Mouse (Mus musculus): ENCODE results near the gene Ryk. TPM values are rescaled to one million over a fixed set of nuclear protein-coding genes. Genes with fewer than 3 reads are reported as not detected.

Ryk gene
- polyA plus RNA-seq, 1 experiment from 2014 or later = 22.8 TPM

DNA sequence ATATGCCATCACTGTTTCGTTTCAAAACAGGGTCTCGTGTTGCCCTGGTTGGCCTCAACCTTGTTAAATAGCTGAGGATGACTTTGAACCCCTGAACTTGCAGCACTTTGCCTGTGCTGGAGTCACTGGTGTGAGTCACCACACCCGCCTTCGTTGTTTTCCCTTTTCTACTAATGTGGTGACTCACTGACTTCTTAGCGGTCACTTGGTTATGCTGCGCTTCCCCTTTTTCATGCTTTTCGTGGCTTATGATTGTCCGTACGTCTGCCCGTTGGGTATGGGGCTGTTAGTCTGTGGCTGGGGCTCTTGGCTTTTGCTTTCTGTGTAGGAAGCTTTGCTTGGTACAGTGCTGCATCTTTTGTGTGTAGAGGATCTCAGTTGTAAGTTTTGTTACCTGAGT is 25.2 kb downstream of the Ryk start:
- Histone ChIP-seq H3K27ac (no peak overlapping the region), H3K4me3 (no peak overlapping the region), H3K36me3 (0 out of 2 replicates have a peak, but pooled peaks cover 6% of the 10 kb centered on the region), H3K9me3 (no peaks in the 10 kb centered on the region), H3K9ac (no peak overlapping the region), H3K4me1 (peaks cover 30% of the 10 kb centered on the region), H3K4me2 (replicated peaks) (no peak overlapping the region), H3K27me3 (no peaks in the 10 kb centered on the region)
- no peak for ATAC-seq (ENCODE audit: insufficient number of reproducible peaks, insufficient read depth, low FRiP score, low TSS enrichment)
- 97% methylated on average over 10 of the region's 10 CpGs for WGBS

DNA sequence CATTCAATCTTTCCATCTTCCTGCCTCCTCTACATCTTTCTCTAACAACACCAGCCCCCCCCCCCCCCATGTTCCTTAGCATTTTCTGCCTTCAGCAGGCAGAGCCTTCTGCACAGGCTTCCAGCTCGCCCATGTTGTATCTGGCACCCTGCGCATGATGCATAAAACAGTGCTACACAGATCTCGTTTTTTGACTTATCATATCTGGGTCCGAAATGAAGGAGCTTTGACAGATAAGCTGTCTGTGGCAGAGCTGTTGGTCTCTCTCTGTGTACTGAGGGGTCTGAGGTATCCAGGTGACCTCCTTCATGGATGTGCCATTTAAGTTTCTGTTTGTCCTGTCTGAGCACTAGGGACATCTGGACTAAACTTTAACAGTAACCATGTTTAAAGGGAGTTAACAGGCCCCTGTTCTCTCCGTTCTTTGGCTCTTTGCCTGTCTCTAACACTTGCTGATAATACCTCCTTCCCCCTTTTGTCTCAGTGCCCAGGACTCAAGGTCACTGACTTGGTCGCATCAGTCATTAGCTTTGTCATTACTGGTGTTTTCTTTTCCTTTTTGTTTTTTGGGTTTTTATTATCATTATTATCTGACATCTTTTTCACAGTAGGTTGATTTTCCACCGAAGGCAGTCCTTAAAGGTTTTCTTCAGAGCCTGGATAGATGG is 26.2 kb downstream of the Ryk start:
- H3K4me1 ChIP-seq = peaks cover 39% of the 10 kb centered on the region
- H3K9me3 ChIP-seq = no peaks in the 10 kb centered on the region
- H3K27me3 ChIP-seq = no peaks in the 10 kb centered on the region
- no peak overlapping the region for H3K4me3 ChIP-seq
- ATAC-seq (ENCODE audit: insufficient number of reproducible peaks, insufficient read depth, low FRiP score, low TSS enrichment) = no peak
- no peak overlapping the region for H3K9ac ChIP-seq
- 87% methylated on average over 7 of the region's 7 CpGs for whole genome bisulfite sequencing
- H3K27ac ChIP-seq = no peak overlapping the region
- H3K4me2 ChIP-seq (replicated peaks) = no peak overlapping the region
- H3K36me3 ChIP-seq = 0 out of 2 replicates have a peak, but pooled peaks cover 6% of the 10 kb centered on the region

DNA sequence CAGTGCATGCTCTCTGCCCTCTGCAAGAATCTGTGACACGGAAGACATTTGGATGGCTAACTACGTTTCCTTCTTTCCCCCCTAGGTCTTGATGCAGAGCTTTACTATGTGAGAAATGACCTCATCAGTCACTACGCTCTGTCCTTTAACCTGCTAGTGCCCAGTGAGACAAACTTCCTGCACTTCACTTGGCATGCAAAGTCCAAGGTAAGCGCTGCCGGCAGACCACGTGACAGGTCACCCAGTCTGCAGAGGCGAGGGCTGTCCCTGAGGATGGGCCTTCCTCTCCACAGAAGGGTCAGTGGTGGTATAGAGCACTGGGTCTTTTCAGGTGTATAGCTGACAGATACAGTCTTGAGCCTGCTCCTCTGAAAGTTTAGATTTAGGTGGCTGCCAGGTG is 27.1 kb downstream of the Ryk start:
- H3K36me3 ChIP-seq = 0 out of 2 replicates have a peak, but pooled peaks cover 3% of the 10 kb centered on the region
- H3K27me3 ChIP-seq = no peaks in the 10 kb centered on the region
- WGBS = 84% methylated on average over 7 of the region's 7 CpGs
- no peak overlapping the region for H3K4me3 ChIP-seq
- ATAC-seq (ENCODE audit: insufficient number of reproducible peaks, insufficient read depth, low FRiP score, low TSS enrichment) = no peak
- H3K4me2 ChIP-seq (replicated peaks) = no peak overlapping the region
- no peak overlapping the region for H3K9ac ChIP-seq
- H3K27ac ChIP-seq = 0 out of 2 replicates have a peak overlapping the region, but pooled peaks have one; percentile 11
- H3K9me3 ChIP-seq = no peaks in the 10 kb centered on the region
- peaks cover 47% of the 10 kb centered on the region for H3K4me1 ChIP-seq

DNA sequence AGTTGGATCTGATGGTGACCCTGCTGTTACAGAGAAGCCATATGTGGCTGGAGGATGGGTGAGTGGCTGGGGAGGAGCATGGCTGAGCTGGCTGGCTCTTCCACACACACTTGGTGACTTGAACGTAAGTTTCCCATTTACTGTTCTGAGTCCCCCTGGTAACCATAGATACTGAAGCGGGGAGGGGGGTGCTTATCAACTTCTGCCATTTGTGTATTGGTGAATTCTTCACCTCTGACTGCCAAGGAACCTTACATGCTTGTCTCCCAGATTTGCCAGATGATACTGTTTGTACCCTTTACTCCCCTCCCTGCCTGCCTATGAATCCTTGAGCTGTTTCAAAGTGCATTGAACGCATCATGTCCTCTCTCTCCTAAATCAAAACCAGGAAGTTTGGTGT is 27.5 kb downstream of the Ryk start:
- Histone ChIP-seq H3K27ac (no peak overlapping the region), H3K9ac (no peak overlapping the region), H3K4me1 (peaks cover 47% of the 10 kb centered on the region), H3K4me3 (no peak overlapping the region), H3K9me3 (no peaks in the 10 kb centered on the region), H3K27me3 (no peaks in the 10 kb centered on the region), H3K4me2 (replicated peaks) (no peak overlapping the region), H3K36me3 (no peaks in the 10 kb centered on the region)
- 65% methylated on average over 3 of the region's 3 CpGs for WGBS
- ATAC-seq (ENCODE audit: insufficient number of reproducible peaks, insufficient read depth, low FRiP score, low TSS enrichment) = no peak

DNA sequence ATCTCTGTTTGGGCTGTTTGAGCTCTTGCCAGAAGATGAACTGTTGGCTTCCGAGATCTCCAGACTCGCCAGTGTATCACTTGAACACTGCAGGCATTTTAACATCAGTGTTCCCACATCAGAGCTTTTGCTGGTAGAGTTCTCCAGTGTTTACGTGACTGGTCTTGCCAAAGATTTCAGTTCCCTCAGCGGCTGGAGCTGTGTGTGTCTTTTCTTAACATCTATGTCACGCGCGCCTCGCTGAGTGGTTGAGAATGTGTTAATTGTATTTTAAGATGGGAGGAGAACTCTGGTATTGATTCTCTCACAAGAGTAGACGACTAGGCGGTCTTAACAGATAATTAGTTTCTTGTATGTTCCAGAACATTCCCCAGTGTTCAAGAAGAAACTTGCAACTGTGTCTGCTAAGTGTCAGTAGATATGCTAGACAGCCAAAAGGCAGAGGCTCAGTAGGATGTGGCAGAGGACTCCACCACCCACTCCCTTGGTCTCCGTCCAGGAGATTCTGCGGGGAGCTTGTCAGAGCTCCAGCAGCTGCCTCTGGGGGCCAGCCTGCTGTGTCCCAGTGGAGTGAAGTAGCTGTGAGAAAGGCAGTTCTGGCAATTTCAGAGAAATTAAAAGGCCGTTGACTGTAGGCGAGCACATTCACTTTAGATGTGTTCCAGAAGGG is 29.3 kb downstream of the Ryk start:
- Histone ChIP-seq H3K4me2 (replicated peaks) (no peak overlapping the region), H3K27ac (peak overlapping the region; percentile 43), H3K9ac (no peak overlapping the region), H3K27me3 (no peaks in the 10 kb centered on the region), H3K36me3 (peaks cover 8% of the 10 kb centered on the region; the same call in 1 of the 2 replicates), H3K9me3 (no peaks in the 10 kb centered on the region), H3K4me1 (peaks cover 43% of the 10 kb centered on the region), H3K4me3 (no peak overlapping the region)
- WGBS = 70% methylated on average over 14 of the region's 14 CpGs
- ATAC-seq (ENCODE audit: insufficient number of reproducible peaks, insufficient read depth, low FRiP score, low TSS enrichment) = no peak

DNA sequence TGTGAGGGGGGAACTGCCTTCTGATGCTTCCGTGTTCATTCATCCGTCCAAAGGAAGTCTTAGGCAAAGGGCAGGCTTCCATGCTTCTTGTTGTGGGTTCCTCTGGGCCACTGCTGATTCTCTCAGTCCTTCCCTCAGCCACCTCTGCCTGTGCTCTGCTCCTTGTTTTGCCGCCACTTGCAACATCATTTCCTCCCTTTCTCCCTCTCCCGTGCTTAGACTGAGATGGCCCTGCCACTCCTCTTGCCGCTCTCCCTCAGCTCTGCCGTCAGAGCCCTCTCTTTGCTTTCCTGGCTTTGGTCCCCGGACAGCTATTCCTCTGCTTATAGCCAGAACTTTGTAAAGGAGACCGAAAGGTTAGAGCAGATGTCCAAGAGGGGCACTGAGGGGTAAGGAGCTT is 30.2 kb downstream of the Ryk start:
- whole genome bisulfite sequencing = 73% methylated on average over 8 of the region's 8 CpGs
- Histone ChIP-seq H3K9me3 (no peaks in the 10 kb centered on the region), H3K27ac (no peak overlapping the region), H3K36me3 (peaks cover 13% of the 10 kb centered on the region), H3K9ac (no peak overlapping the region), H3K27me3 (no peaks in the 10 kb centered on the region), H3K4me3 (no peak overlapping the region), H3K4me2 (replicated peaks) (no peak overlapping the region), H3K4me1 (peaks cover 43% of the 10 kb centered on the region)
- ATAC-seq (ENCODE audit: insufficient number of reproducible peaks, insufficient read depth, low FRiP score, low TSS enrichment) = no peak

DNA sequence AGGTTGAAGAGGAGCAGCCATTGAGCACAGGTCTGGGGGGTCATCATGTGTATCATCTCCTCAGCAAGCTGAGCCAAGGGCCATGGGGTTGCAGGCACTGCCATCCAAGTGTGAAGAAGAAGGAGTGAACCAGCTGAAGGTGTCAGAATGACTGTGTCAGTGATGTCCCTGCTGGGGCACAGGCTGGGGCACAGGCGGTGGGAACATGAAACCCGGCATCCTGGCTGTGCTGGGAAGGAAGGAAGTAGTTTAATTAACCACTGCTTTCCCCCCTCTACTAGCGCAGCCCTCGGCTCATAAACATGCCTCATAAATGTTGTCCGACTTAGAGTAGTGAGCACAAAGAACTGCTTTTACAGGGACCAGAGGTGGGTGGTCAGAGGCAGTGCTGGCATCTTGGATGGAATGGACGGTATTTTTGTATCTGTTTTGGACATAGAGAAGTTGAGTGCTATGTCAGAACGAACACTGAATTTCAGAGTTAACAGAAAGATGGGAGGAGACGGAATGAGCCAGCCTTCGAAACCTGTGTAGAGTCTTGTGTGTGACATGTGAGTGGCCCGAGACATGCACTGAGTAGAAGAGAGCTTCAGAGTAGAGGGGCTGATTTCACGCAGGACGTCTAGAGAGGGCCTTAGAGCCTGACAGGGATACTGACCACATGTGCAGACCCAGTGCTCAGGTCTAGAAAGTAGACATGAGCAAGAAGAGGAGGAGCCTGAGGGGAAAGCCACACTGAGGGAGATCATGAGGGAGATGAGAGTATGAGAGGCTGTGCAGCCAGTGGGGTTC is 31.4 kb downstream of the Ryk start:
- Histone ChIP-seq H3K4me2 (replicated peaks) (no peak overlapping the region), H3K27ac (0 out of 2 replicates have a peak overlapping the region, but pooled peaks have one; percentile 13), H3K36me3 (peaks cover 25% of the 10 kb centered on the region), H3K9me3 (no peaks in the 10 kb centered on the region), H3K27me3 (no peaks in the 10 kb centered on the region), H3K4me1 (peaks cover 43% of the 10 kb centered on the region), H3K4me3 (no peak overlapping the region), H3K9ac (no peak overlapping the region)
- 0 out of 2 replicates have a peak, but pooled peaks have one; percentile 31 for ATAC-seq (ENCODE audit: insufficient number of reproducible peaks, insufficient read depth, low FRiP score, low TSS enrichment)
- 42% methylated on average over 12 of the region's 12 CpGs for WGBS

DNA sequence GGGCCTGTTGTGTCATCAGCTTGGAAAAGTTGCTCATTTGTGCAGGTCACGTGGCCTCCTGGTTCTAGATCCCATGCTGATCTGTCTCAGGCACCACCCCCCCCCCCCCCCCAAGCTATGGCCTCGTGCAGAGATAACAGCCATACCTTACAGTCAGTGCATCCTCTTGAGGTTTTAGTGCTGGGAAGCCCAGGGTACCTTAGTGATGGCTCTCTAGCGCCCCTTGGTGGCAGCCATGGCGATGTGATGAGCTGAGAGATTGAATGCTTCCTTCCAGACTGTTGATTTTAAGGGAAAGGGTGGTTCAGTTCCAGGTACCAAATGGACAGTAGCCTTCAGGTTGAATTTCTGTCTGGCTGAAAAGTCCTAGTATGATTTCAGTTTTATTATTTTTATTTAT is 32.2 kb downstream of the Ryk start:
- H3K27me3 ChIP-seq = no peaks in the 10 kb centered on the region
- ATAC-seq (ENCODE audit: insufficient number of reproducible peaks, insufficient read depth, low FRiP score, low TSS enrichment) = 0 out of 2 replicates have a peak, but pooled peaks have one; percentile 51
- no peak overlapping the region for H3K4me2 ChIP-seq (replicated peaks)
- H3K9ac ChIP-seq = no peak overlapping the region
- 0 out of 2 replicates have a peak overlapping the region, but pooled peaks have one; percentile 13 for H3K27ac ChIP-seq
- peaks cover 32% of the 10 kb centered on the region for H3K36me3 ChIP-seq
- WGBS = 10% methylated on average over 4 of the region's 4 CpGs
- peaks cover 39% of the 10 kb centered on the region for H3K4me1 ChIP-seq
- H3K9me3 ChIP-seq = no peaks in the 10 kb centered on the region
- H3K4me3 ChIP-seq = no peak overlapping the region

DNA sequence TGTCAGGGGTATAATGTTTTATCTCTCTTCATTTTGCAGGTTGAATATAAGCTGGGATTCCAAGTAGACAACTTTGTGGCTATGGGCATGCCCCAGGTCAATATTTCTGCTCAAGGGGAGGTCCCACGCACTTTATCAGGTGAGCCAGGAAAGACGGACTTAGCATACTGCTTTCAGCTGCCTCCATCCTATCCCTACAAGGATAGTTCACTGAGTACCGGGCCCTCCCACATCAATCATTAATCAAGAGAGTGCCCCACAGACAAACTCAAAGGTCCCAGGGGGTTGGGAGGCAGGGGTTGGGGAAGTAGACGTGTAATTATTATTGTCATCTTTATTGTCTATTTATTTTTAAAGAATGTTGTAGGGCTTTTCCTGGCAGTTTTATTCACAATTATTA is 32.8 kb downstream of the Ryk start:
- Histone ChIP-seq H3K4me1 (peaks cover 33% of the 10 kb centered on the region), H3K27ac (no peak overlapping the region), H3K4me3 (no peak overlapping the region), H3K9me3 (no peaks in the 10 kb centered on the region), H3K9ac (no peak overlapping the region), H3K36me3 (peaks cover 39% of the 10 kb centered on the region), H3K27me3 (no peaks in the 10 kb centered on the region), H3K4me2 (replicated peaks) (no peak overlapping the region)
- no peak for ATAC-seq (ENCODE audit: insufficient number of reproducible peaks, insufficient read depth, low FRiP score, low TSS enrichment)
- 88% methylated on average over 4 of the region's 4 CpGs for WGBS

DNA sequence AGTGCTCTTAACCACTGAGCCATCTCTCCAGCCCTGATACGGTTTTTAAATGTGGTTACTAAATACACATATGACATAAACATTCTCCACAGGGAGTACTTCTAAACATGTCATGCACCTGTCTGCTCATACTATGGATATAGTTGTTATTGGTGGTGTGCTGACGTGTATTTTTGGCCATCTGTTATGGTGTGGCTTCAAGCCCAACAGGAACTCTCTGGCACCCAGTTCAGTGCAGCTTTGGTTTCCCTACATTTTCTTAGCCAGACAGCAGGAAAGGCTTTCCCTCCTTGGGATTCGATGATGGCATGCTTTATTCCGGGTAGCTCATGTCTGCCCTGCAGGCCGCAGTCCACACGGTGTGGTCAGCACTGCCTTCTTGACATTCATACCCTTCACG is 33.7 kb downstream of the Ryk start:
- H3K9ac ChIP-seq = no peak overlapping the region
- no peak overlapping the region for H3K4me3 ChIP-seq
- no peak for ATAC-seq (ENCODE audit: insufficient number of reproducible peaks, insufficient read depth, low FRiP score, low TSS enrichment)
- no peaks in the 10 kb centered on the region for H3K27me3 ChIP-seq
- H3K4me2 ChIP-seq (replicated peaks) = no peak overlapping the region
- peaks cover 39% of the 10 kb centered on the region for H3K36me3 ChIP-seq
- peaks cover 28% of the 10 kb centered on the region for H3K4me1 ChIP-seq
- H3K27ac ChIP-seq = no peak overlapping the region
- 91% methylated on average over 7 of the region's 7 CpGs for WGBS
- no peaks in the 10 kb centered on the region for H3K9me3 ChIP-seq

DNA sequence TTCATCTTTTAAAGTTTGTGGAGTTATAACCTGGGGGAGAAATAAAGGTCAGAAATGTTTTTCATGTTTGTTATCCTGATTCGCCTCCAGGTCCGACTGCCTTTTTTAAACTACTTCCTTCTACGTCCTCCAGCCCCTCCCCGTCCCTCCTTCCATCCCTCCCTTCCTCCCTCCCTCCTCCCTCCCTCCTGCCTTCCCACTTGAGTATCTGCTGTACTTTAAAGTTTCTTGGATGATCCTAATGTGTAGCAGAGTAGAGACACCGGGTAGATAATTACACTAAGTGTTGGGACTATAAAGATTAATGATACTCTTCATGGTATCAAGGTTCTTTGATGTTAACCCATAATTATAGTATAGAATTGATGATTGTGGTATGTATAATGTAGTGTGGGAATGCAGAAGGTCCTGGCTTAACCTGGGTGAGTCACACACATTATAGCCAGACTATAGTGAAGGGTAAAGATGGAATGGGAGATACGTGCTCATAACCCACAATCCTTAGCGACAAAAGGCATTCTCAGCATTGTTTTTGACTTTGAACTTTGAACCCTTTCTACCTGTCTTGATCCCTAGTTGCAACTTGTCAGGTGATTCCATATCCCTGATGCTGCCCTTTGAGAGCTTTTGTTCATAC is 41.5 kb downstream of the Ryk start:
- Histone ChIP-seq H3K27me3 (no peaks in the 10 kb centered on the region), H3K27ac (no peak overlapping the region), H3K4me2 (replicated peaks) (no peak overlapping the region), H3K4me1 (no peaks in the 10 kb centered on the region), H3K4me3 (no peak overlapping the region), H3K36me3 (peaks cover 47% of the 10 kb centered on the region), H3K9ac (no peak overlapping the region), H3K9me3 (no peaks in the 10 kb centered on the region)
- ATAC-seq (ENCODE audit: insufficient number of reproducible peaks, insufficient read depth, low FRiP score, low TSS enrichment) = no peak
- WGBS = 85% methylated on average over 7 of the region's 7 CpGs
